Mouse (Mus musculus): Measurements from ENCODE around the gene Tuba8. TPM values are rescaled to one million over a fixed set of nuclear protein-coding genes. Genes with fewer than 3 reads are reported as not detected.

Gene Tuba8
- polyA plus RNA-seq, 1 experiment, result 2.3 TPM

DNA sequence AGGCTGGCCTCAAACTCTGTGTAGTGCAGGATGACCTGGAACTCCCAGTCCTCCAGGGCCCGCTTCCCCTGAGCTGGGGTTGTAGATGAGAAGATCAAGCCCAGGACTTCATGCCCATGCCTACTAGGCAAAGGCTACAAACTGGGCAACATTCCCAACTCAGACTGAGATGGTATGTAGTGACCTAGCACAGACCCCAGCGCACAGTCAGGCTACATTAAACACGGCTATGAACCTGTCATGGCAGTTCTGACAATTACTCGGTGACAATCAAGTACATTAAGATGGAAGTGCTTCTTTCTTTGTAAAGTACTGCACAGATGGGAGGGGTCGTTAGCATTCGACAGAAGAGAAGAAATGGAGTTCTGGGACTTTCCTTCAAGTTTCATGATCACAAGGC lies 35.7 kb upstream of the Tuba8 start:
- Histone ChIP-seq H3K36me3 (ENCODE audit: control insufficient read depth, insufficient read depth, low read length, poor library complexity, severe bottlenecking) (no peaks in the 10 kb centered on the region), H3K27me3 (ENCODE audit: control insufficient read depth, insufficient read depth, low read length, poor library complexity, severe bottlenecking) (no peaks in the 10 kb centered on the region), H3K9ac (ENCODE audit: low read depth, poor library complexity, severe bottlenecking) (no peak overlapping the region), H3K9me3 (replicated peaks; ENCODE audit: control insufficient read depth, insufficient read depth, low read length, poor library complexity, severe bottlenecking) (no peaks in the 10 kb centered on the region), H3K27ac (ENCODE audit: insufficient read depth, low read length) (no peak overlapping the region), H3K4me3 (ENCODE audit: low read depth, low read length) (no peak overlapping the region), H3K4me1 (ENCODE audit: control insufficient read depth, insufficient read depth, low read length) (peaks cover 3% of the 10 kb centered on the region)
- no peak for TF ChIP-seq CTCF (IDR thresholded peaks at IDR 0.05; ENCODE audit: low read depth, low read length)
- no peak for TF ChIP-seq POLR2A (IDR thresholded peaks at IDR 0.05; ENCODE audit: insufficient read depth, low read length)
- TF ChIP-seq EP300 (IDR thresholded peaks at IDR 0.05; ENCODE audit: insufficient read depth, low read depth, low read length), result no peak

DNA sequence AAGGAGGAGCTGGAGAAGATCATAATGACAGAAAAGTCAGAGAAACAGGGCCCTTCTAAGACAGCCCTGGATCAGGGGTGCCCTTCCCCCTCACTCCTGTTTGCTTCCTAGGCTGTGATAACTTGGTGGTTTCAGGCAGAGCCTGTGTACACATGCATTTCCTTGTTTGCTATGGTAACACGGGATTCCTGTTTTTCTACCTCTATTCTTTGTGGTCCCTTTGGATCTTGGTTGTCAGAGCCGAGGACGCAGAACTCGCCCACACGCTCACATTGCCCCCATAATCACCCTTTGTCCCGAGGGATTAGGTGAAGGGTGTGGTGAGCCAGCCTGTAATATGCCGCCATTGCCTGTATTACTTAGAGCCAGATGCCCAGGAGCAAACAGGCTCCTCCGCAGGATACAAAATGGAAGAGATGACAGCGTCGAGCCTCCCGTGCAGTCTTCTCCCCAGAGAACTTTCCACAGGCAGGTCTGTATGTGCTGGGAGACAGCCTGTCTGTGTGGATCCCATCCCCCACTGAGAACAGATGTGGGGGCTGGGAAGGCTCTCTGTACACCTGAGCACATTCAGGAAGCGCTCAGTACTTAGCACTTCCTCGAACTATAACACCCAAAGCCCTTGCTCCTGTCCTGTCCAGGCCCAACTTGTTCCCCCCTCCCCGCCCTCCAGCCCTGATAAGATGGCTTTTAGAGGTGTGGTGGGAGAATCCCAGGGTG lies 34.3 kb upstream of the Tuba8 start:
- Histone ChIP-seq H3K9ac (ENCODE audit: low read depth, poor library complexity, severe bottlenecking) (no peak overlapping the region), H3K27me3 (ENCODE audit: control insufficient read depth, insufficient read depth, low read length, poor library complexity, severe bottlenecking) (no peaks in the 10 kb centered on the region), H3K9me3 (replicated peaks; ENCODE audit: control insufficient read depth, insufficient read depth, low read length, poor library complexity, severe bottlenecking) (no peaks in the 10 kb centered on the region), H3K4me3 (ENCODE audit: low read depth, low read length) (no peak overlapping the region), H3K36me3 (ENCODE audit: control insufficient read depth, insufficient read depth, low read length, poor library complexity, severe bottlenecking) (no peaks in the 10 kb centered on the region), H3K27ac (ENCODE audit: insufficient read depth, low read length) (no peak overlapping the region), H3K4me1 (ENCODE audit: control insufficient read depth, insufficient read depth, low read length) (peaks cover 3% of the 10 kb centered on the region)
- TF ChIP-seq POLR2A (IDR thresholded peaks at IDR 0.05; ENCODE audit: insufficient read depth, low read length), result no peak
- no peak for TF ChIP-seq EP300 (IDR thresholded peaks at IDR 0.05; ENCODE audit: insufficient read depth, low read depth, low read length)
- TF ChIP-seq CTCF (IDR thresholded peaks at IDR 0.05; ENCODE audit: low read depth, low read length), result no peak

DNA sequence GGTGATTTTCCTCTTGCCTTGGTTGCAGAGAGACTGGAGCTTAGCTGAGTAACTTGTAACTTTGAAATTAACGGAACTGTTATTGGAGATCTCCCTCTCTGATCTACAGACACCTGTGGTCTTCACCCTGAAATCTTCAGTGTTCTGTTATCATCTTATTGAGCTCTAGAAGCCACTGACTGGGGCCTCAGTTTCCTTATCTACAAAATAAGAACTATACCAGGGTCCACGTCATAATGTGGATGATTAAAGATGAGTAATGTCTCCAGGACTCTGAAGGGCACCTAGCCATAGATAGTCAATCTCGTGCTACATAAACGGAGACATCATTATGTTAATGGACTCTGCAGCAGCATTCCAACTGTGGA lies 33.8 kb upstream of the Tuba8 start:
- Histone ChIP-seq H3K4me3 (ENCODE audit: low read depth, low read length) (no peak overlapping the region), H3K27me3 (ENCODE audit: control insufficient read depth, insufficient read depth, low read length, poor library complexity, severe bottlenecking) (no peaks in the 10 kb centered on the region), H3K9ac (ENCODE audit: low read depth, poor library complexity, severe bottlenecking) (no peak overlapping the region), H3K9me3 (replicated peaks; ENCODE audit: control insufficient read depth, insufficient read depth, low read length, poor library complexity, severe bottlenecking) (no peaks in the 10 kb centered on the region), H3K36me3 (ENCODE audit: control insufficient read depth, insufficient read depth, low read length, poor library complexity, severe bottlenecking) (no peaks in the 10 kb centered on the region), H3K4me1 (ENCODE audit: control insufficient read depth, insufficient read depth, low read length) (peaks cover 3% of the 10 kb centered on the region), H3K27ac (ENCODE audit: insufficient read depth, low read length) (no peak overlapping the region)
- no peak for TF ChIP-seq EP300 (IDR thresholded peaks at IDR 0.05; ENCODE audit: insufficient read depth, low read depth, low read length)
- no peak for TF ChIP-seq CTCF (IDR thresholded peaks at IDR 0.05; ENCODE audit: low read depth, low read length)
- no peak for TF ChIP-seq POLR2A (IDR thresholded peaks at IDR 0.05; ENCODE audit: insufficient read depth, low read length)

DNA sequence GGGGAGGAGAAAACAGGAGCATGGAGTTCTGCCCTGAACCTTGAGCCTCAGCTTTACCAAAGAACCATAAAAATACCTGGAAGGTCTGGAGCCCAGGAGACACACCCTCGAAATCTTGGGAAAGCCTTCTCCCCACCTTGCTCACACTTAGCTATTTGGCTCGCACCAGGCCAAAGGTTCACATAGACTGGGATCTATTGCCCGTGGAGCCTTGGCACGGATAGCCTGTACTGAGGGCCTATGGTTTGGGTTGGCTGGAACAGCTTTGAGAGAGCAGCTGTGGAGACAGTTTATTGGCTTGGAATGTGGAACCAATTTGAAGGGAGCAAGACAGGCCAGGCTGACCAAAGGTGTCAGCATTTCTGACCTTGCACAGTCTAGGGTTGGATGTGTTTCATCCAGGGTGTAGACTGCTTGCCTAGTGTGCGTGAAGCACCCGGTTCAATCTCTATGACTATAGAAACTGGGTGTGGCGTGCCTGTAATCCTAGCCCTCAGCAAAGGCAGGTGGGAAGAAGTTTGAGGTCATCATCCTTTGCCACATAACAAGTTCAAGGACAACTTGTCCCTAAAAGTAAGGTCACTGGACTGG lies 33.3 kb upstream of the Tuba8 start:
- H3K9me3 ChIP-seq (replicated peaks; ENCODE audit: control insufficient read depth, insufficient read depth, low read length, poor library complexity, severe bottlenecking), result no peaks in the 10 kb centered on the region
- H3K4me1 ChIP-seq (ENCODE audit: control insufficient read depth, insufficient read depth, low read length), result peaks cover 3% of the 10 kb centered on the region
- no peaks in the 10 kb centered on the region for H3K27me3 ChIP-seq (ENCODE audit: control insufficient read depth, insufficient read depth, low read length, poor library complexity, severe bottlenecking)
- H3K27ac ChIP-seq (ENCODE audit: insufficient read depth, low read length), result no peak overlapping the region
- TF ChIP-seq POLR2A (IDR thresholded peaks at IDR 0.05; ENCODE audit: insufficient read depth, low read length) (no peak), CTCF (IDR thresholded peaks at IDR 0.05; ENCODE audit: low read depth, low read length) (no peak), EP300 (IDR thresholded peaks at IDR 0.05; ENCODE audit: insufficient read depth, low read depth, low read length) (no peak)
- H3K4me3 ChIP-seq (ENCODE audit: low read depth, low read length), result no peak overlapping the region
- no peaks in the 10 kb centered on the region for H3K36me3 ChIP-seq (ENCODE audit: control insufficient read depth, insufficient read depth, low read length, poor library complexity, severe bottlenecking)
- H3K9ac ChIP-seq (ENCODE audit: low read depth, poor library complexity, severe bottlenecking), result no peak overlapping the region

DNA sequence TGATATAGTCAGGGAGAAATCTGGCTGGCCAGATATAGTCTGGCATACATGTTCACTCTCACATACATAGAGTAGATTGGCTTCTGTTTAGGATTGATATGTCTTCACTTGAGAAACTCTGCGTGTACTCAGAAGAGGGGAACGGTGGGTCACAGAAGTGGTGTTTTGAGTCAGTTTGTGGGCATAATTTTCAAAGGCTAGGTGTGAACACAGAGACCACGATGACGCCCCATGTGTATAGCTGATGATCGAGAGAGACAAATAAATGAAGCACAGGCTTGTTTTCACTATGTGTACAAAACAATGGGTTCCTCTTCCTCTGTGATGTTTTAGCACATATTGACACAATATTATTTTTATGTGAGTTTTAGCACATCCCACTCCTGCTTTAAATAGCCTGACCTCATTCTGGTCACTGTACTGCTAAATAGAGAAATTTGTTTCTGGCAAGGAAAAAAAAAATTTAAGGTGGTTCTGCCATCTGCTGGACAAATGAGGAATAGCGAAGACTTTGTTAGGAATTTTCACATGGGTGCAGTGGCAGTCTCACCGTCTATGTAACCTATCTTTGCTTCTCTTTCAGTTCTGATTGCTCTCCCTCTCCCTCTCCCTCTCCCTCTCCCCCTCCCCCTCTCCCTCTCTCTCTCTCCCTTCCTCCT lies 31.7 kb upstream of the Tuba8 start:
- Histone ChIP-seq H3K36me3 (ENCODE audit: control insufficient read depth, insufficient read depth, low read length, poor library complexity, severe bottlenecking) (no peaks in the 10 kb centered on the region), H3K9me3 (replicated peaks; ENCODE audit: control insufficient read depth, insufficient read depth, low read length, poor library complexity, severe bottlenecking) (no peaks in the 10 kb centered on the region), H3K4me3 (ENCODE audit: low read depth, low read length) (no peak overlapping the region), H3K4me1 (ENCODE audit: control insufficient read depth, insufficient read depth, low read length) (peaks cover 3% of the 10 kb centered on the region), H3K9ac (ENCODE audit: low read depth, poor library complexity, severe bottlenecking) (no peak overlapping the region), H3K27ac (ENCODE audit: insufficient read depth, low read length) (no peak overlapping the region), H3K27me3 (ENCODE audit: control insufficient read depth, insufficient read depth, low read length, poor library complexity, severe bottlenecking) (no peaks in the 10 kb centered on the region)
- TF ChIP-seq EP300 (IDR thresholded peaks at IDR 0.05; ENCODE audit: insufficient read depth, low read depth, low read length) (no peak), POLR2A (IDR thresholded peaks at IDR 0.05; ENCODE audit: insufficient read depth, low read length) (no peak), CTCF (IDR thresholded peaks at IDR 0.05; ENCODE audit: low read depth, low read length) (no peak)

DNA sequence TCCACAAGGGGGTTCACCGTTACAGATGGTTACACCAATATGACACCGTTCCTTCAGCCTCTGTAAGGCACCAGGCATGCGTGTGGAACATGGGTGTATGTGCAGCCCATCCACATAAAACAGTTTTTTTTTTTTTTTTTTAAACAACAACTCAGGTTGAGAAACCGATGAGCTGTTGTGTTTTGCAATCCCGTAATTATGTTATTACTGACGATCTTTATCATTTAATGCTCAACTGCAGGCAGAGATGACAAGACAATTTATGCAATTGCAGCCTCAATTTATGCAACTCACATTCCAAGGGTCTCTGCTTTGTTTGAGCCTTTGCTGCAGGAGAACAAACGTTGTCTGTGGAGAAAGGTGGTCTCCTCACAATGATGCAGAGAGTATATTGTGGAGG lies 30.6 kb upstream of the Tuba8 start:
- H3K36me3 ChIP-seq (ENCODE audit: control insufficient read depth, insufficient read depth, low read length, poor library complexity, severe bottlenecking), result no peaks in the 10 kb centered on the region
- H3K9ac ChIP-seq (ENCODE audit: low read depth, poor library complexity, severe bottlenecking), result no peak overlapping the region

More for the DNA sequence above, 30.6 kb upstream of the Tuba8 start:
- Histone ChIP-seq H3K27ac (ENCODE audit: insufficient read depth, low read length) (no peak overlapping the region), H3K4me1 (ENCODE audit: control insufficient read depth, insufficient read depth, low read length) (peaks cover 3% of the 10 kb centered on the region), H3K27me3 (ENCODE audit: control insufficient read depth, insufficient read depth, low read length, poor library complexity, severe bottlenecking) (no peaks in the 10 kb centered on the region), H3K4me3 (ENCODE audit: low read depth, low read length) (no peak overlapping the region), H3K9me3 (replicated peaks; ENCODE audit: control insufficient read depth, insufficient read depth, low read length, poor library complexity, severe bottlenecking) (no peaks in the 10 kb centered on the region)
- TF ChIP-seq POLR2A (IDR thresholded peaks at IDR 0.05; ENCODE audit: insufficient read depth, low read length), result no peak
- TF ChIP-seq CTCF (IDR thresholded peaks at IDR 0.05; ENCODE audit: low read depth, low read length), result no peak
- TF ChIP-seq EP300 (IDR thresholded peaks at IDR 0.05; ENCODE audit: insufficient read depth, low read depth, low read length), result no peak

All from ES-Bruce4 (cell line).